Mouse (Mus musculus): Measurements from ENCODE around the gene Ube2g1. TPM values are rescaled to one million over a fixed set of nuclear protein-coding genes. Genes with fewer than 3 reads are reported as not detected.
"Not testable (repeated sequence)": the region's sequence is repeated elsewhere in the genome, so short reads cannot be mapped to it uniquely, and the experiment has no call there.

Ube2g1 gene
- polyA plus RNA-seq, 1 experiment from 2014 or later: 85.2 TPM

DNA sequence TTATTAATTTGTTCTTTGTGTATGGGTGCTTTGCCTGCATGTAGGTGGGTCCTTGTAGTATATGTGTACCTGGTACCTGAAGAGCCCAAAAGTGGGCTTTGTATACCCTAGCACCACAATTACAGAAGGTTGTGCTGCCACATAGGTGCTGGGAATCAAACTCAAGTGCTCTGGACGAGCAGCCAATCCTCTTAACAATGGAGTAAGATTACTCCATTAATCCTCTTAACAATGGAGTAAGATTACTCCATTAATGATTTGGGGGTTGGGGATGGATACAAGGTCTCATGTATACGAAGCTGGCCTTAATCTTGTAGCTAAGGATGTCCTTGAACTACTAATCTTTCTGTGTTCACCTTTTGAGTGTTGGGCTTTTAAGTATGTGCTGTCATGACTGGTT lies 68.2 kb downstream of the Ube2g1 start:
- Histone ChIP-seq H3K9me3 (no peaks in the 10 kb centered on the region), H3K4me2 (no peak overlapping the region), H3K4me3 (no peak overlapping the region), H3K27me3 (no peaks in the 10 kb centered on the region), H3K9ac (no peak overlapping the region), H3K4me1 (replicated peaks) (no peaks in the 10 kb centered on the region), H3K36me3 (peaks cover 3% of the 10 kb centered on the region), H3K27ac (replicated peaks) (no peak overlapping the region)
- WGBS: 78% methylated on average over 2 of the region's 2 CpGs
- ATAC-seq (ENCODE audit: low FRiP score, low read depth): no peak

DNA sequence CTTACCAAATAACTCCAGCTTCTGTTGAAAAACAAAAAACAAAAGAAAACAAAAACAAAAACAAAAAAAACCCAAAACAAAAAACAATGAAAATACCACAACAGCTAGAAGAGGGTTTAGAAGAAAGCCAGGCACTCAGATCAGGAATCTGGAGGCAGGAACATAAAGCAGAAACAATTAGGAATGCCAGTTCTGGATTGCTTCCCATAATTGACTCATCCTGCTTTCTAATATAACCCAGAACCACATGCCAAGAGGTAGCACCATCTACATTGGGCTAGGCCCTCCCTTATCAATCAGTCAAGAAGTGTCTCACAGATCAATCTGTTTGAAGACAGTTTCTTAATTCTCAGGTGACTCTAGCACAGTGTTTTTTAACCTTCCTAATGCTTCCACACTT lies 73.6 kb downstream of the Ube2g1 start:
- no peaks in the 10 kb centered on the region for H3K27me3 ChIP-seq
- H3K27ac ChIP-seq (replicated peaks): no peak overlapping the region
- no peaks in the 10 kb centered on the region for H3K9me3 ChIP-seq
- no peak for ATAC-seq (ENCODE audit: low FRiP score, low read depth)
- no peaks in the 10 kb centered on the region for H3K4me1 ChIP-seq (replicated peaks)
- no peak overlapping the region for H3K9ac ChIP-seq
- no peak overlapping the region for H3K4me3 ChIP-seq
- H3K36me3 ChIP-seq: peaks cover 14% of the 10 kb centered on the region
- H3K4me2 ChIP-seq: no peak overlapping the region

GRCm38 (mm10) chr11:72683402-72683801 lies 76.3 kb downstream of the Ube2g1 start:
- H3K4me2 ChIP-seq: no peak overlapping the region
- H3K27me3 ChIP-seq: no peaks in the 10 kb centered on the region
- no peaks in the 10 kb centered on the region for H3K9me3 ChIP-seq
- ATAC-seq (ENCODE audit: low FRiP score, low read depth): no peak
- no peak overlapping the region for H3K4me3 ChIP-seq
- no peaks in the 10 kb centered on the region for H3K4me1 ChIP-seq (replicated peaks)
- no peak overlapping the region for H3K27ac ChIP-seq (replicated peaks)
- H3K36me3 ChIP-seq: peaks cover 14% of the 10 kb centered on the region
- 93% methylated on average over 2 of the region's 2 CpGs for WGBS
- H3K9ac ChIP-seq: no peak overlapping the region

- Histone ChIP-seq H3K4me2 (no peak overlapping the region), H3K36me3 (0 out of 2 replicates have a peak, but pooled peaks cover 6% of the 10 kb centered on the region), H3K9ac (no peak overlapping the region), H3K9me3 (no peaks in the 10 kb centered on the region), H3K4me1 (replicated peaks) (peaks cover 17% of the 10 kb centered on the region), H3K27ac (replicated peaks) (no peak overlapping the region), H3K27me3 (no peaks in the 10 kb centered on the region), H3K4me3 (no peak overlapping the region)
- no peak for ATAC-seq (ENCODE audit: low FRiP score, low read depth)
Observed at GRCm38 (mm10) chr11:72686697-72687096, 79.6 kb downstream of the Ube2g1 start.

DNA sequence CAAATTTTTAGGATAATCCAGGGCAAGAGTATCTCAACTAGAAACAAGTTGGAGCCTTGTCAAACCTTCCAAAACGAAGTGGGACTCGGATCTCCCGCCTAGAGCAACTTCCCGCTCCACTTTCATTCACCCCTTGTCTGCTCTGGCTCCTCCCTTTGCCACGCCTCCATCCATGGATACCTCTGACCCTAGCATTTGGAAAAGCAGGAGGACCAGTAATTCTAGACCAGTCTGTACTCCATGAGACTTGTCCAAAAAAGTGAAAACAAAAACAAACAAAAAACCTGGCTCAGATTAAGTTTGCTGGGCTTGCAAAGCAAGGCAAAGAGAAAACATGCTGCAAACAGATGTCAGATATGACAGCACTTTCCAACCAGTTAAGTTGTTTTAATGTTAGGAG lies 81.2 kb downstream of the Ube2g1 start:
- Histone ChIP-seq H3K27ac (replicated peaks) (no peak overlapping the region), H3K4me2 (no peak overlapping the region), H3K36me3 (0 out of 2 replicates have a peak, but pooled peaks cover 6% of the 10 kb centered on the region), H3K4me1 (replicated peaks) (peaks cover 30% of the 10 kb centered on the region), H3K9me3 (no peaks in the 10 kb centered on the region), H3K4me3 (no peak overlapping the region), H3K27me3 (no peaks in the 10 kb centered on the region), H3K9ac (no peak overlapping the region)
- 12% methylated on average over 5 of the region's 5 CpGs for WGBS
- no peak for ATAC-seq (ENCODE audit: low FRiP score, low read depth)

DNA sequence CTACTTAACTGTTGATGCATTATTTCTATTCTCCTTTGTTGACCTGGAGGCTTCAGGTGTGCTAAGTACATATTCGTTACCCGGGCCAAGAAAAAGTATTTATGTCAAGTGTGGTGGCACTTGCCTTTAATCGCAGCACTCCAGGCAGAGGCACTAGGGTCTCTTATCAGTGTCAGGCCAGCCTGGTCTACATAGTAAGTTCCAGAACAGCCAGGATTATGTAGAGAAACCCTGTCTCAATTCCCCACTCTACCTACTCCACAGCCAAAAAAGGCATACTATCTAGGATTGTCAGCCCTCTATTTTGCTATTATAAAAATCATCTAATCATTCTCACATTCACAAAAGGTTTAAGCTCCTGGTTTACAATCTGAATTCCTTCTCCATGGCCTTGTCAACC lies 82.0 kb downstream of the Ube2g1 start:
- H3K4me1 ChIP-seq (replicated peaks): peaks cover 33% of the 10 kb centered on the region
- H3K27me3 ChIP-seq: no peaks in the 10 kb centered on the region
- ATAC-seq (ENCODE audit: low FRiP score, low read depth): no peak
- WGBS: 78% methylated on average over 3 of the region's 3 CpGs
- H3K4me3 ChIP-seq: peak overlapping the region; percentile 79; the same call in 1 of the 2 replicates
- H3K9ac ChIP-seq: no peak overlapping the region; the same call in 1 of the 2 replicates
- H3K36me3 ChIP-seq: 0 out of 2 replicates have a peak, but pooled peaks cover 4% of the 10 kb centered on the region
- H3K4me2 ChIP-seq: peak overlapping the region; percentile 81
- no peak overlapping the region for H3K27ac ChIP-seq (replicated peaks)
- no peaks in the 10 kb centered on the region for H3K9me3 ChIP-seq

DNA sequence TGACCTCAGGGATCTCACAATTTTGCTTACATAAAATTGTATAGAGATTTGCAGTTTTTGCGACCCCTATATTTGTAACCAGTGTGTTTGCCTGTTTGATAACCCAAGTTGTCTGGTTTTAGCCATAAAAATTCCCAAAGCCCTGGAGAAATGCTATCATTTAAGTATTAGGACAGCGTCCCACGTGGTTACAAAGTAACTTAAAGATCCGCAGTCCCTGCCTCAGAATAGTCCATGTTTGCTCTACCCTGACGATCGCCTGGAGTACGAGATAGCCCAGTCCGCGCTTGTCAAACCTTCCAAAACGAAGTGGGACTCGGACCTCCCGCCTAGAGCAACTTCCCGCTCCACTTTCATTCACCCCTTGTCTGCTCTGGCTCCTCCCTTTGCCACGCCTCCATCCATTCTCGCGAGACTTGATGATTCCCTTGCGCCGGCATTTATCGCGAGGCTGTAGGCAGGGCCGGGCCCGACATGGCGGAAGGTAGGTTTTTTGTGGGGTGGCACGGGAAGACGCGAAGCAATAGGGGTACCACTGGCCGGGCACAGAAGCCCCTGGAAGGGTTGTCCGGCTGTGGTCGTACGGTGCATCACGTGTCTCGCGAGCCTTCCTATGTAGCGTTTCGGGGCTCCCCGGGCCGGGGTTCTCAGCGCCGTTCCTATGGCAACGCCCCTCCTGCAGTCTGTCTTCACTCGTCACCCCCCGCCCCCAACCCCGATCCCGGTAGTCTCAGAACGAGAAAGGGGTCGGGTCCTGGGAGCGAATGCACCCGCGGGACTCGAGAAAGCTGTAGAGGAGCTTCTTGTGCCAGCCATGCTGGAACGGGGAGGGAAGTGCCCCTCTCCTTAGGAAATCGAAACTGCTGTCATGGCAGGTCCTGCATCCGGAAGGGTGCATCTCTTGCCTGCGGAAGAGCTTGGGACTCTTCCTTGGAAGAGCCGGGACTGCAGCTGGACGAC lies 82.7 kb downstream of the Ube2g1 start, which contains the start of gene Ankfy1:
Gene Ankfy1 (plus strand): TSS at position 456 of the 960 bp plus-strand sequence.
- WGBS: under 1% methylated on average over 56 of the region's 56 CpGs
- 0 out of 2 replicates have a peak, but pooled peaks cover 4% of the 10 kb centered on the region for H3K36me3 ChIP-seq
- H3K27ac ChIP-seq (replicated peaks): peak within 1 kb of the TSS; percentile 91

DNA sequence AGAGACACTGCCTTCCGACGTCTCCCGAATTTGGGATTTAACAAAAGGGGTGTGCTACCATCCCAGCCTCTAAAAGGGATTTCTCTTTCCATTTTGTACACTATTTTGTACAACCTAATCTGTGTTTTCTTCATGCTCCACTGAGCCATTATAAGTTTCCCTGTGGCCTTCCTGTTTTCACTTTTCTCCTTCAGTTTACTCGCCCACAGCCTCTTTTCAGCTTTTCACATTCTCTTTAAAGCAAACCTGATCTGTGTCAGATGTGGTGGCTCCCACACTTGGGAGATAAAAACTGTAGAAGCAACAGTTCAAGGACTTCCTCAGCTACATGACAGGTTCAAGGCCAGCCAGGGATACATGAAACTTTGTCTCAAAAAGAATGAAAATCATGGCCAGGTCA lies 85.3 kb downstream of the Ube2g1 start:
- Histone ChIP-seq H3K9me3 (no peaks in the 10 kb centered on the region), H3K9ac (no peak overlapping the region), H3K36me3 (peaks cover 3% of the 10 kb centered on the region; the same call in 1 of the 2 replicates), H3K27ac (replicated peaks) (no peak overlapping the region), H3K4me2 (no peak overlapping the region), H3K4me1 (replicated peaks) (peaks cover 33% of the 10 kb centered on the region), H3K4me3 (no peak overlapping the region), H3K27me3 (no peaks in the 10 kb centered on the region)
- WGBS: 89% methylated on average over 4 of the region's 4 CpGs
- ATAC-seq (ENCODE audit: low FRiP score, low read depth): no peak

More for the DNA sequence above, 82.7 kb downstream of the Ube2g1 start, which contains the start of gene Ankfy1:
- Histone ChIP-seq H3K9me3 (no peaks in the 10 kb centered on the region), H3K9ac (peak within 1 kb of the TSS; percentile 74), H3K4me1 (replicated peaks) (peaks cover 33% of the 10 kb centered on the region), H3K4me2 (peak within 1 kb of the TSS; percentile 81), H3K27me3 (no peaks in the 10 kb centered on the region), H3K4me3 (peak within 1 kb of the TSS; percentile 79)
- peak; percentile 98 for ATAC-seq (ENCODE audit: low FRiP score, low read depth)

- no peak overlapping the region for H3K27ac ChIP-seq (replicated peaks)
- no peak for ATAC-seq (ENCODE audit: low FRiP score, low read depth)
- H3K36me3 ChIP-seq: peaks cover 5% of the 10 kb centered on the region; the same call in 1 of the 2 replicates
- peaks cover 27% of the 10 kb centered on the region for H3K4me1 ChIP-seq (replicated peaks)
- H3K9ac ChIP-seq: no peak overlapping the region
- no peaks in the 10 kb centered on the region for H3K27me3 ChIP-seq
- H3K4me3 ChIP-seq: no peak overlapping the region
- WGBS: 88% methylated on average over 3 of the region's 3 CpGs
- H3K9me3 ChIP-seq: no peaks in the 10 kb centered on the region
- H3K4me2 ChIP-seq: no peak overlapping the region
Observed at GRCm38 (mm10) chr11:72695025-72695424, 87.9 kb downstream of the Ube2g1 start.

- Histone ChIP-seq H3K4me1 (replicated peaks) (peaks cover 18% of the 10 kb centered on the region), H3K27me3 (no peaks in the 10 kb centered on the region), H3K4me2 (no peak overlapping the region), H3K9me3 (no peaks in the 10 kb centered on the region), H3K4me3 (no peak overlapping the region), H3K36me3 (peaks cover 5% of the 10 kb centered on the region; the same call in 1 of the 2 replicates), H3K9ac (no peak overlapping the region), H3K27ac (replicated peaks) (no peak overlapping the region)
- WGBS: 97% methylated on average over 2 of the region's 2 CpGs
- no peak for ATAC-seq (ENCODE audit: low FRiP score, low read depth)
Observed at GRCm38 (mm10) chr11:72696368-72696971, 89.4 kb downstream of the Ube2g1 start.

GRCm38 (mm10) chr11:72697323-72697722 lies 90.2 kb downstream of the Ube2g1 start:
- Histone ChIP-seq H3K9ac (no peak overlapping the region), H3K27me3 (no peaks in the 10 kb centered on the region), H3K27ac (replicated peaks) (no peak overlapping the region), H3K36me3 (peaks cover 5% of the 10 kb centered on the region; the same call in 1 of the 2 replicates), H3K4me3 (no peak overlapping the region), H3K9me3 (no peaks in the 10 kb centered on the region), H3K4me2 (no peak overlapping the region), H3K4me1 (replicated peaks) (peaks cover 9% of the 10 kb centered on the region)
- no peak for ATAC-seq (ENCODE audit: low FRiP score, low read depth)

GRCm38 (mm10) chr11:72705111-72705510 lies 98.0 kb downstream of the Ube2g1 start:
- not testable (repeated sequence) for ATAC-seq (ENCODE audit: low FRiP score, low read depth); H3K36me3 ChIP-seq; H3K27me3 ChIP-seq; H3K27ac ChIP-seq (replicated peaks); H3K9ac ChIP-seq; H3K9me3 ChIP-seq; H3K4me3 ChIP-seq; H3K4me1 ChIP-seq (replicated peaks); H3K4me2 ChIP-seq
- WGBS: 95% methylated on average over 2 of the region's 2 CpGs
